Mouse (Mus musculus) left cerebral cortex, adult 2 months (tissue): Measurements from ENCODE around the gene Olfr1346. TPM values are rescaled to one million over a fixed set of nuclear protein-coding genes. Genes with fewer than 3 reads are reported as not detected.
"Not testable (repeated sequence)": the region's sequence is repeated elsewhere in the genome, so short reads cannot be mapped to it uniquely, and the experiment has no call there.

ENCODE experiments used
- DNase-seq, 2 experiments: peaks; one replicate each; pipeline ENCODE4 v3.0.0; 2021 to 2022; ENCODE audit warnings: low spot score in 2 of 2, mixed read lengths in 1 of 2; ENCODE audit errors: extremely low spot score in 1 of 2
- H3K27ac ChIP-seq: fragments of 200-600 bp; 2 replicates; pipeline ENCODE4 v1.8.1; 2022
- H3K4me3 ChIP-seq: fragments of 200-600 bp; 2 replicates; pipeline ENCODE4 v1.8.1; 2022
- CTCF ChIP-seq: fragments of 200-600 bp; IDR thresholded peaks from 2 replicates; pipeline ENCODE4 v1.8.1; 2022; ENCODE audit warnings: antibody characterized with exemption, mild to moderate bottlenecking, moderate library complexity
- intact Hi-C: fragments of 180-260 bp; cut with DNase I; formaldehyde crosslinking; loops from one replicate; pipeline ENCODE4 v1.15.1; 2025
- long read RNA-seq, 2 experiments: library from polyadenylated mRNA; stranded (forward); transcript quantifications; one replicate each; pipeline ENCODE4 v2.0.0; 2021; ENCODE audit warnings: borderline mapping rate in 2 of 2
- total RNA-seq, 2 experiments: library from RNA; stranded (reverse); gene quantifications; 2 replicates each; pipeline ENCODE4 v1.2.3; 2021

Gene Olfr1346
- not detected for total RNA-seq
- long read RNA-seq, experiment 1 = 0 reads
- long read RNA-seq, experiment 2 = 0 reads

DNA sequence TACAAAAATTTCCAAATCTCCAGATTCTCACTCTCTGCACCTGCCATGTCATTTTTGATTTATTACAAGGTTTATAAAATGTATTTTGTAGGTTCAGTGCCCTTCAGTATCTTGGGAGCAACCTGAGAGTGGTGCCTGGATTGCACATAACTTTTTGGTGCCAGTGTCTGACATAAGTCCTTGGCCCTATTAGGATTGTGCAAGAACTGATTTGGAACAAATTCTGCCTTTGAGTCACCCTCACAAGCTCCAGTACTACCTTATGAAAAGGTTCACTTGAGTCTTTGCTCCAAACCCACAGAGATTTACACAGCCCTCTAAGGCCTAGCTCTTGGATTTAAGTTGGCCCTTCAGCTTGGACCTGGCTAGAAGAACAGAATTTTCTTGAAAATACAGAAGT is at the start of gene Olfr1346:
Olfr1346 (plus strand) TSS at position 151 of the 400 bp plus-strand sequence.
- Histone ChIP-seq H3K4me3 (no peak within 1 kb of the TSS), H3K27ac (no peak within 1 kb of the TSS)
- no peak for DNase-seq
- intact Hi-C loops = no loop called here
- no peak for TF ChIP-seq CTCF

DNA sequence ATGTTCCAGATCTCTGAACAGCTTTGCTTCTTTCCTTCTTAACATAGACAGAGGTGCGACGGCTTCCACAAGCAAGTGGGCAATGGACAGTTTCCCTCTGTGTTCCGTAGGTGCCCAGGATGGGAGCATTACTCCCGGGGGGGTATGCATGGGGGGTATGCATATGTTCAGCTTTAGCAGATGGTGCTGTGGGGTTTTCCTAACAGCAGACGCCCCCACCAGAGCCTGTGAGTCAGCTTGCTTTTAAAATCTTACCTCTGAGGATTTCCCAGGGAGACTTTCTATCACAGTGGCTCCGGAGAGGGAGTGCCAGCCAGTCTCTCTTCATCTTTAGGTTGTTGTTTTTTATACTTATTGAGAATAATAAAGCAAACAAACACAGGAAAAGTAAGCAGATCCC is 47.0 kb upstream of the Olfr1346 start:
- Histone ChIP-seq H3K4me3 (no peak overlapping the region), H3K27ac (no peak overlapping the region)
- intact Hi-C loops = loop anchor here (1.0 kb wide), 1 partner anchor 42 kb away; no protein-coding TSS in a partner anchor
- DNase-seq = peak; percentile 44 to 49
- TF ChIP-seq CTCF = no peak

GRCm38 (mm10) chr7:6429381-6429780 is 37.5 kb upstream of the Olfr1346 start:
- intact Hi-C loops = no loop called here
- H3K27ac ChIP-seq = no peak overlapping the region
- DNase-seq = no peak
- no peak overlapping the region for H3K4me3 ChIP-seq
- peak; percentile 16 for TF ChIP-seq CTCF

GRCm38 (mm10) chr7:6430342-6430741 is 36.6 kb upstream of the Olfr1346 start:
- no peak for DNase-seq
- peak; percentile 55 for TF ChIP-seq CTCF
- Histone ChIP-seq H3K4me3 (no peak overlapping the region), H3K27ac (no peak overlapping the region)
- intact Hi-C loops = loop anchor here (5.0 kb wide), 3 partner anchors 157 to 852 kb away; no protein-coding TSS in a partner anchor

DNA sequence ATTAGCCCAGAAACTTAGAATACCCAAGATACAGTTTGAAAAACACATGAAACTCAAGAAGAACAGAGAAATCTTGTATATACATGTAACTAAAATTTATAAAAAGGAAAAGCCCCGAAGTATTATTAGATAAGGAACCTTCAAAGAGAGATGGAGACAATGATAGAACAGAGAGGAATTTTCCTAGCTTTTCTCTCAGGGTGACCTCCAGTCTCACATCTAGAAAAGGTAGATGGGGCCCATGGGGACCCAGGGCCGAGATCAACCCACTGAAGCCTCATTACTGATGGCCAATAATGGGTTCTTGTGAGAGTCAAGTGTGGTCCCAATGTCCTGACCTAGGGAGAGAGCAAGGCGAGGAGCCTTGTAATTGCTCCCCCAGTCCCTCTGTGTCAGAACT is 28.5 kb upstream of the Olfr1346 start, which contains the start of gene Olfr1344:
Olfr1344 (plus strand) TSS at position 301 of the 400 bp plus-strand sequence.
- Histone ChIP-seq H3K27ac (no peak within 1 kb of the TSS), H3K4me3 (no peak within 1 kb of the TSS)
- TF ChIP-seq CTCF = no peak
- no peak for DNase-seq
- intact Hi-C loops = no loop called here

DNA sequence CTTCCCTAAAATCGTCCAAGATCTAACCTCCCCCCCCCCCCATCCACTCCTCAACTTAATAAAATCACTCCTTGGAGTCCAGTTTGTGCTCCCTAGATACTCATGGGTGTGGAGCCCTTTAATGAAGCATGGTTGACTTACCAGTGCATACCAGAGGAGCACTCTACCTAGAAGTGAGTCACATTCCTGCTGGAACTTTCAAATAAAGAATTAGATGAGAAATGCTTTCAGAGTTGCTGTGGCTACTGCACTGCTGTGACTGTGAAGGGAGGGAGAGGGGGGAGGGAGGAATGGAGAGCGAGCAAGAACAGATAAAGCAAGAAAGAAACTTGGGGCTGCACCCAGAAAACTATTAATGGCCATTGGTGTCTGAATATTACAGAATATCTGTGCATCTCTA is 25.7 kb upstream of the Olfr1346 start:
- no peak for DNase-seq
- TF ChIP-seq CTCF = no peak
- intact Hi-C loops = no loop called here
- no peak overlapping the region for H3K27ac ChIP-seq
- no peak overlapping the region for H3K4me3 ChIP-seq

- TF ChIP-seq CTCF = no peak
- H3K27ac ChIP-seq = no peak overlapping the region
- DNase-seq = no peak
- H3K4me3 ChIP-seq = no peak overlapping the region
- intact Hi-C loops = no loop called here
Measured at GRCm38 (mm10) chr7:6447771-6448170, 19.1 kb upstream of the Olfr1346 start.

DNA sequence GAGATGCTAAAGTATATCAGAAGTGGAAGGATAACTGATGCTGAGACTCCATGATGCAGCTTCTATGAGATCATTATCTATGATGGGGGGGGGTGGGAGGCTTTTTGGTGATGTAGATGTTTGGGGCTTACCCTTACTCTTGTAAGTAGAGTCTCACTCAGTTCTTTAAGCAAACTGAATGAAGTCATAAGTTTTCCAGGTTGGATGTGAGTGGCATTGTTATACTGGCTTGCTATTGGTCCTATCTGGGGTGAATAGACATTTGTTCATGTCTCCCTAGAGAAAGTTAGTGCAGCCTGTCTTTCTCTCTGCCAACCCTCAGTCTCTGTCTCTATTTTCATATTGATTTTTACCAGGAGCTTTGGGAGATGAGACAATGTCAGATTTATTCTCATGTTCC is 11.0 kb upstream of the Olfr1346 start, which contains the start of gene Olfr1336:
Olfr1336 (plus strand) TSS at position 301 of the 400 bp plus-strand sequence.
- DNase-seq = no peak
- no peak for TF ChIP-seq CTCF
- intact Hi-C loops = no loop called here
- no peak within 1 kb of the TSS for H3K4me3 ChIP-seq
- no peak within 1 kb of the TSS for H3K27ac ChIP-seq

GRCm38 (mm10) chr7:6456399-6456798 is 10.5 kb upstream of the Olfr1346 start:
- TF ChIP-seq CTCF = no peak
- Histone ChIP-seq H3K27ac (no peak overlapping the region), H3K4me3 (no peak overlapping the region)
- intact Hi-C loops = no loop called here
- no peak for DNase-seq

DNA sequence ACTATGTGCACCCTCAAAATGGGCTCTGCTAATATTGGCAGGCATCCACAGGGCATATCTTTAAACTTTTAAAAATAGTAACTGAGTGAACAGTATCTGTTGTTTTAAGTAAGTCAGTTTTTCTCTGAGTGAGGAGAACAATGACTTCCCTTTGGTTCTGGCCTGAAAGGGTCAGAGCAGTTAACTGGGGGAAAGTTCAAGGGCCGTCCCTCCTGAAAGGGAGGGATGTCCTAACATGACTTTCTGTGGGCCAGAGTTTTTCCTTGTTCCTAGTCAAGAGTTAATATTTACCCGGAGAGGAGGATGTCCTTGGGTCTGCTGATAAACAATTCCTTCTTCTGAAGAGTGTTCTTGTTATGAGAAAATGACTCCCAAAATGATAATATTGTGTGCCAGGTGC is 10.7 kb downstream of the Olfr1346 start:
- H3K27ac ChIP-seq, intact Hi-C loops, H3K4me3 ChIP-seq, DNase-seq: not testable (repeated sequence)

DNA sequence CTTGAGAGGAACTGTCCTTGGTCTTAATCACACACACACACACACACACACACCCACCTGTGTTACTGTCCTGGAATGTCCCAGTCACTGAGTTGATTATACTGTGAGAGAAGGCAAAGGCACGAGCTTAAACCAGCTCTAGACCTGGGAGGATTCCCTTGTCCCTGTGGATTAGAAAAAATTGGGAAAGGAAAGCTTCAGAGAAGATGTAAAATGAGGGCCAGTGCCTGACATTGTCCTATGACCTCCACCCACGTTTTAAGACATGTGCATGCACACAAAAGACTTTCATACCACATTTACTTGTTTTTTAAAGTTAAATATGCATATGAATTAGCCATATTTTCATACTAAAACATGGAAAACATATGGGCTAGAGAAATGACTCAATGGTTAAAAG is 19.9 kb downstream of the Olfr1346 start, which contains the start of gene Olfr5:
Olfr5 (minus strand) TSS at position 101 of the 400 bp plus-strand sequence.
- Histone ChIP-seq H3K27ac (no peak within 1 kb of the TSS), H3K4me3 (no peak within 1 kb of the TSS)
- TF ChIP-seq CTCF = no peak
- intact Hi-C loops = no loop called here
- no peak for DNase-seq

DNA sequence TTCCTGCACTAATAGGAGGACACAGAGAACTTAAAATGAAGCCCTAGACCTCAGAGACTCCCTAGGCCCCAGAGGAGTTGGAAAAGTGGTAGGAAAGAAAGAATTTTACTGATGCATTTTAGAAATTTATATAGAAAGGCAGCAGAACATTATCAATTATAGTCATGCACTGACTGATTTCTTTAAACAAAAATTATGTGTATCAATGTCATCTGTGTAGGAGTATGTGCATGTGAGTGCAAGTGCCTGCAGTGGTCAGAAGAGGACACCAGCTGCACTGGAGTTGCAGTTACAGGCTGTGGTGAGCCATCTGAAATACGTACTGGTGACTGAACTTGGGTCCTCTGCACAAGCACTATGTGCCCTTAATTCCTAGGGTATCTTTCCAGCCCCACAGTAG is 32.8 kb downstream of the Olfr1346 start, which contains the start of gene Olfr1347:
Olfr1347 (minus strand) TSS at position 101 of the 400 bp plus-strand sequence.
- TF ChIP-seq CTCF = no peak

GRCm38 (mm10) chr7:6508648-6509047 is 41.7 kb downstream of the Olfr1346 start, which contains the start of gene Olfr1348:
Olfr1348 (minus strand) TSS chr7:6508748.
- intact Hi-C loops = no loop called here
- no peak within 1 kb of the TSS for H3K4me3 ChIP-seq
- H3K27ac ChIP-seq = no peak within 1 kb of the TSS
- no peak for TF ChIP-seq CTCF
- DNase-seq = no peak

More for the DNA sequence above, 32.8 kb downstream of the Olfr1346 start, which contains the start of gene Olfr1347:
- DNase-seq = no peak
- H3K4me3 ChIP-seq = no peak within 1 kb of the TSS
- H3K27ac ChIP-seq = no peak within 1 kb of the TSS
- intact Hi-C loops = no loop called here
